Mouse (Mus musculus): ENCODE measurements around the gene Ano1. TPM values are rescaled to one million over a fixed set of nuclear protein-coding genes. Genes with fewer than 3 reads are reported as not detected.

Ano1 gene
- polyA plus RNA-seq, 1 experiment from 2014 or later = 7.4 TPM

DNA sequence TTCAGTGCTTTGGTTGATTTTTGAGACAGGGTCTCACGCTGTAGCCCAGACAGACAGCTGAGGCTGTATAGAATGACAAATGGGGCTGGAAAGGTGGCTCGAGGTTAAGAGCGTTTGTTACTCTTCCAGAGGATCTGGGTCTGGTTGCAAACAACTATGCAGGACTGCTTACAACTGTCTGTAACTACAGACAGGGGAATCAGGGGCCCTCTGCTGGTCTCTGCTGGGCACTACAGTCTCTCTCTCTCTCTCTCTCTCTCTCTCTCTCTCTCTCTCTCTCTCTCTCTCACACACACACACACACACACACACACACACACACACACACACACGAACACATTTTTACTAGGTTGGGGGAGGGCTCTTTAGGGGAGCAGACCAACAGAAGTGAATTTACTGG is 168.2 kb downstream of the Ano1 start:
- H3K4me3 ChIP-seq = no peak overlapping the region
- WGBS = 7% methylated on average over 4 of the region's 4 CpGs

GRCm38 (mm10) chr7:144582284-144582980 is 169.3 kb downstream of the Ano1 start, which contains the start of gene Fadd:
Fadd (minus strand) TSS chr7:144582463.
- Histone ChIP-seq H3K36me3 (peaks cover 30% of the 10 kb centered on the region), H3K27me3 (ENCODE audit: insufficient read depth, poor library complexity, severe bottlenecking) (peaks cover 8% of the 10 kb centered on the region; the same call in 1 of the 2 replicates), H3K4me3 (peak within 1 kb of the TSS; percentile 88), H3K4me1 (replicated peaks) (peaks cover 34% of the 10 kb centered on the region), H3K27ac (peak within 1 kb of the TSS; percentile 94), H3K9me3 (no peaks in the 10 kb centered on the region)
- WGBS = 3% methylated on average over 34 of the region's 34 CpGs
- peak; percentile 95 for DNase-seq (ENCODE audit: low spot score)

More for the DNA sequence above, 168.2 kb downstream of the Ano1 start:
- peak; percentile 60 for DNase-seq (ENCODE audit: low spot score)
- peaks cover 8% of the 10 kb centered on the region; the same call in 1 of the 2 replicates for H3K27me3 ChIP-seq (ENCODE audit: insufficient read depth, poor library complexity, severe bottlenecking)
- no peak overlapping the region for H3K27ac ChIP-seq
- H3K9me3 ChIP-seq = no peaks in the 10 kb centered on the region
- peaks cover 34% of the 10 kb centered on the region for H3K4me1 ChIP-seq (replicated peaks)
- H3K36me3 ChIP-seq = peaks cover 21% of the 10 kb centered on the region

DNA sequence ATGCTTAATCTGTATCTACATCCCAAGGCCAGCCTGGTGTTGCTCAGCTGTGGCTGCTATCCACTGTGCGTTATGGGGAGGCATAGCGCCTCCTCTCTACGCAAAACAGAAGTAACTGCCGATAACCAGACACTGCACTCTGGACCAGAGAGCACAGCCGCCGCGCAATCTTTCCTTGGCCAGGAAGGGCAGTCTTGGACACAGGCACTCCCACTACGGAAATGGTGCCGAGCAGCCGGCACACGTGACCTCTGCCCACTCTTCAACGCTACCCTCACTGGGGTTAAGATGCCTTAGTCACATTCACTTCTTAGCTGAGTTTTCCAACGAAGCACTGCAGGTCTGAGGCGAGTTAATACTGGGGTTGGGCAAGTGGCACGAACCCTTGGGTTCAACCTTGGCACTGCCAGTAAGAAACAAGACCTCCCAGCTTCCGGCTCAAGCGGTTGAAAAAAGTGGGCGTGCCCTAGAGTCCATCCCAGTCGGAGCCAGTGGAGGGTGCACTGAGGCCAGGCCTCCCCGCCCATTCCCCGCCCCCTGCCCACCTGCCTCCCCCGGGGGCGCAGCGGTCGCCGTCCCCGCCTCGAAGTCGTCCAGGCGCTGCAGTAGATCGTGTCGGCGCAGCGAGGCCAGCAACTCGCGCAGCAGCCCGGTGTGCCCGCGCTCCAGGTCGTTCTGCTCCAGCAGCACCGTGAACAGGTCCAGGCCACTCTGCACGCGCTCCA is 170.1 kb downstream of the Ano1 start:
- peak; percentile 86 for DNase-seq (ENCODE audit: low spot score)
- Histone ChIP-seq H3K4me3 (peak overlapping the region; percentile 88), H3K27me3 (ENCODE audit: insufficient read depth, poor library complexity, severe bottlenecking) (peaks cover 8% of the 10 kb centered on the region; the same call in 1 of the 2 replicates), H3K4me1 (replicated peaks) (peaks cover 30% of the 10 kb centered on the region), H3K36me3 (peaks cover 30% of the 10 kb centered on the region), H3K9me3 (no peaks in the 10 kb centered on the region), H3K27ac (peak overlapping the region; percentile 94)
- WGBS = 2% methylated on average over 43 of the region's 43 CpGs

- DNase-seq (ENCODE audit: low spot score) = no peak
- Histone ChIP-seq H3K27ac (no peak overlapping the region), H3K9me3 (no peaks in the 10 kb centered on the region), H3K4me1 (replicated peaks) (peaks cover 20% of the 10 kb centered on the region), H3K36me3 (peaks cover 30% of the 10 kb centered on the region), H3K27me3 (ENCODE audit: insufficient read depth, poor library complexity, severe bottlenecking) (no peaks in the 10 kb centered on the region), H3K4me3 (no peak overlapping the region)
- WGBS = 92% methylated on average over 5 of the region's 5 CpGs
These were observed 173.9 kb downstream of the Ano1 start for GRCm38 (mm10) chr7:144577876-144578275.

DNA sequence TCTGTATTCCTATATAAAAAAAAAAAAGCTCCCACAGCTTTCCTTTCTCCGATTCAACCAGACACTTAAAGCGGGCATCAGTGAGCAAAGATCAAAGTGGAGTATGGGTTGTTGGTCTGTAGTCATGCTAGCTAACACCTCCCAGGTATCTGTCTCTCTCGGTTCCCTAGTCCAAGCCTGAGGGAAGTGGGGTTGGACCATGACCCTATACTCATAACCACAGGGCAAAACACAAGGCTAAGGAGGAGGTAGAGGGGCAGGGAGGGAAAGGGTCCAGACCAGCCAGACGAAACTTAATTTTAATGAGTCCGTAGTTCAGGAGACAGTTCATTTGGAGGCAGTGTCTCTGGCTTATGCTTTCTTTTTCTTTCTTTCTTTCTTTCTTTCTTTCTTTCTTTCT is 179.5 kb downstream of the Ano1 start:
- H3K36me3 ChIP-seq = no peaks in the 10 kb centered on the region
- no peak overlapping the region for H3K4me3 ChIP-seq
- H3K27me3 ChIP-seq (ENCODE audit: insufficient read depth, poor library complexity, severe bottlenecking) = peaks cover 11% of the 10 kb centered on the region; the same call in 1 of the 2 replicates
- H3K9me3 ChIP-seq = no peaks in the 10 kb centered on the region
- no peaks in the 10 kb centered on the region for H3K4me1 ChIP-seq (replicated peaks)
- DNase-seq (ENCODE audit: low spot score) = no peak
- no peak overlapping the region for H3K27ac ChIP-seq
- WGBS = 86% methylated on average over 5 of the region's 5 CpGs

- no peak for DNase-seq (ENCODE audit: low spot score)
- Histone ChIP-seq H3K27ac (no peak overlapping the region), H3K9me3 (no peaks in the 10 kb centered on the region), H3K27me3 (ENCODE audit: insufficient read depth, poor library complexity, severe bottlenecking) (peaks cover 17% of the 10 kb centered on the region; the same call in 1 of the 2 replicates), H3K4me1 (replicated peaks) (no peaks in the 10 kb centered on the region), H3K36me3 (no peaks in the 10 kb centered on the region), H3K4me3 (no peak overlapping the region)
These were observed 180.2 kb downstream of the Ano1 start for GRCm38 (mm10) chr7:144571598-144571997.

DNA sequence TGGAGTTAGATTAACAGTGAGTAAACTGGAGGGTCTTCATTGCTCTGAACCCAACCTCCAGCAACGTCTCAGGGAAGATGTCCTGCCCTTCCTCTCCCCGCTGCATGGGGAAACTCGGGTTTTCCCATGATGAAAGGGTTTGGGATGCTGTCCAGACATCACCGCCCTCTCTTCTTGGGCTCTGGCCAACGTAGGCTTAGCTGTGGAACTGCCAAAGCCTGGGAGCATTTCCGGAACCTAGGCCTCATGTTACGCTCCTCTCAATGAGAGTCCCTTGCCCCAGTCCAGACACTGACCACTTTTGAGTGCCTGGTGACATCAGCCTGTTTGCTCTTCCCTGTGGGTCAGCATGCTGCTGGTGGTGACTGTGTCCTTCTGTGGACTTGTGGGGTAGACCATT is 182.3 kb downstream of the Ano1 start:
- peaks cover 5% of the 10 kb centered on the region for H3K4me1 ChIP-seq (replicated peaks)
- WGBS = 85% methylated on average over 7 of the region's 7 CpGs
- H3K9me3 ChIP-seq = no peaks in the 10 kb centered on the region
- peaks cover 39% of the 10 kb centered on the region for H3K27me3 ChIP-seq (ENCODE audit: insufficient read depth, poor library complexity, severe bottlenecking)
- DNase-seq (ENCODE audit: low spot score) = no peak
- no peaks in the 10 kb centered on the region for H3K36me3 ChIP-seq
- H3K4me3 ChIP-seq = no peak overlapping the region
- H3K27ac ChIP-seq = no peak overlapping the region

- H3K27ac ChIP-seq = no peak overlapping the region
- H3K4me1 ChIP-seq (replicated peaks) = peaks cover 16% of the 10 kb centered on the region
- no peak overlapping the region for H3K4me3 ChIP-seq
- H3K9me3 ChIP-seq = no peaks in the 10 kb centered on the region
- H3K27me3 ChIP-seq (ENCODE audit: insufficient read depth, poor library complexity, severe bottlenecking) = peaks cover 52% of the 10 kb centered on the region
- no peaks in the 10 kb centered on the region for H3K36me3 ChIP-seq
- DNase-seq (ENCODE audit: low spot score) = no peak
These were observed 183.7 kb downstream of the Ano1 start for GRCm38 (mm10) chr7:144568091-144568490.

GRCm38 (mm10) chr7:144566921-144567682 is 184.7 kb downstream of the Ano1 start:
- Histone ChIP-seq H3K27me3 (ENCODE audit: insufficient read depth, poor library complexity, severe bottlenecking) (peaks cover 58% of the 10 kb centered on the region), H3K4me1 (replicated peaks) (peaks cover 24% of the 10 kb centered on the region), H3K27ac (no peak overlapping the region), H3K9me3 (no peaks in the 10 kb centered on the region), H3K36me3 (no peaks in the 10 kb centered on the region), H3K4me3 (no peak overlapping the region)
- no peak for DNase-seq (ENCODE audit: low spot score)
- 74% methylated on average over 3 of the region's 3 CpGs for WGBS

DNA sequence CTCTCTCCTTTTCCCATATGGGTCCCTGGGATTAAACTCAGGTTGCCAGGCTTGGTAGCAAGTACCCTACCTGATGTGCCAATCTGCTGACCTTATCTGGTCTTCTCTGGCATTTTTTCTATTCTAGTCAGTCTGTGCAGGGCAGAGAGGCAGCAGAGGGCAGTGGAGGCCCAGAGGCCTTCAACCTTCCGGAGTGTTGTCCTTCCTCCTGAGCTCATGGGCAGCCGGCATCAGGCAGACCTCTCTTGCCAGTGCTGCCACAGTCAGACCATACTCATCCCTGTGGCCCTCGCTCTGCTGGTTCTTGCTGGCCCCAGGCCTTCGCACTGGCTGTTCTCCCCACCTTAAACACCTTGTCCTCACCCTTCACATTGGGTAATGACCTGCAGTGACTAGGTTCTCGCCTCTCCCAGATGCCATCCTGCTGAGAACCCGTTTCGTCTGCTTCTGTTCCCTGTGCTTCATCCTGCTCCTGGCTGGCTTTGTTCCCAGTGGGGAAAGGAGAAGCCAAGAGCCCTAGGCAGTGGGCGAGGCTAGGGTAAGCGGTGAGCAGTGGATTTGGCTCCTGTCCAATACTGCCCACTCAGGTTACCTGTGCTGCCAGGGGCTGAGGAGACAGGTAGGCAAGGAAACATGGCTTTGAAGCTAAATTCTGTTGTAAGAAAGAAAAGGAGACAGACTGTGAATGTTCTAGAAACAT is 188.2 kb downstream of the Ano1 start:
- Histone ChIP-seq H3K4me3 (no peak overlapping the region), H3K36me3 (no peaks in the 10 kb centered on the region), H3K27ac (no peak overlapping the region), H3K27me3 (ENCODE audit: insufficient read depth, poor library complexity, severe bottlenecking) (peaks cover 69% of the 10 kb centered on the region), H3K9me3 (no peaks in the 10 kb centered on the region), H3K4me1 (replicated peaks) (peaks cover 31% of the 10 kb centered on the region)
- DNase-seq (ENCODE audit: low spot score) = no peak
- WGBS = 65% methylated on average over 9 of the region's 9 CpGs

DNA sequence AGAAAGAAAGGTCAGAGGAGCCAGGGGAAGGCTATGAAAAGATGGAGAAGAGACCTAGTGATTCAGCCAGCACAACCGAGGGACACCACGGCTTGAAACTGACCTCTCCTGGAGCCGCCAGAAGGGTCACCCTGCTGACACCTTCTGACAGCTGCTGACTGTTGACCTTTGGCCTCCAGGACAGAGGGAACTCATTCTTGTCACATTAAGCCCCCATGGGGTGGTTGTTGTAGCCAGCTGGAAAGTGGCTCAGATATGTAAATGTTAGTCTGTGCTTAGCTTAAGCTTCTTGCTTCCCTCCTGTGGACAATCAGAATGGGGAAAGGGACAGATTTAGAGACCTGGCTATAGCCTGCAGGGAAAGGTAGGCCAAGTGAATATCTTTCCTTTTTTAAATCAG is 189.8 kb downstream of the Ano1 start:
- 0% methylated on average over 3 of the region's 3 CpGs for WGBS
- Histone ChIP-seq H3K27ac (no peak overlapping the region), H3K4me3 (no peak overlapping the region), H3K27me3 (ENCODE audit: insufficient read depth, poor library complexity, severe bottlenecking) (peaks cover 71% of the 10 kb centered on the region), H3K4me1 (replicated peaks) (peaks cover 31% of the 10 kb centered on the region), H3K9me3 (no peaks in the 10 kb centered on the region), H3K36me3 (no peaks in the 10 kb centered on the region)
- peak; percentile 76 for DNase-seq (ENCODE audit: low spot score)

GRCm38 (mm10) chr7:144560594-144560993 is 191.2 kb downstream of the Ano1 start:
- no peaks in the 10 kb centered on the region for H3K36me3 ChIP-seq
- H3K27me3 ChIP-seq (ENCODE audit: insufficient read depth, poor library complexity, severe bottlenecking) = peaks cover 66% of the 10 kb centered on the region
- 90% methylated on average over 4 of the region's 4 CpGs for WGBS
- no peak overlapping the region for H3K27ac ChIP-seq
- no peak for DNase-seq (ENCODE audit: low spot score)
- peaks cover 31% of the 10 kb centered on the region for H3K4me1 ChIP-seq (replicated peaks)
- H3K4me3 ChIP-seq = no peak overlapping the region
- no peaks in the 10 kb centered on the region for H3K9me3 ChIP-seq

Data from hindbrain, embryonic 10.5 days (tissue).